Mouse (Mus musculus): Measurements from ENCODE around the gene Bhlhb9. TPM values are rescaled to one million over a fixed set of nuclear protein-coding genes. Genes with fewer than 3 reads are reported as not detected.

Gene Bhlhb9
- polyA plus RNA-seq (2014; fragmentation: Illumina TruSeq; extraction: RNeasy Lipid Tissue Mini Kit (QIAGEN cat#74804); ENCODE audit: low read depth, low replicate concordance): 18.2 TPM

GRCm38 (mm10) chrX:135797212-135797644, at the start of gene Bhlhb9:
TSS of gene Bhlhb9 (plus strand) at chrX:135797594.

GRCm38 (mm10) chrX:135838521-135839360, 41.3 kb downstream of the Bhlhb9 start, which contains the start of gene Gprasp2:
TSS of gene Gprasp2 (plus strand) at chrX:135839034.

Other genes with a start within 250 kb of the Bhlhb9 start
- gene Nxf7, start 198.8 kb upstream of the Bhlhb9 start, polyA plus RNA-seq (2014; fragmentation: Illumina TruSeq; extraction: RNeasy Lipid Tissue Mini Kit (QIAGEN cat#74804); ENCODE audit: low read depth, low replicate concordance): not detected
- gene Prame, start 169.9 kb upstream of the Bhlhb9 start, polyA plus RNA-seq (2014; fragmentation: Illumina TruSeq; extraction: RNeasy Lipid Tissue Mini Kit (QIAGEN cat#74804); ENCODE audit: low read depth, low replicate concordance): not detected
- gene Tcp11x2, start 103.8 kb upstream of the Bhlhb9 start, polyA plus RNA-seq (2014; fragmentation: Illumina TruSeq; extraction: RNeasy Lipid Tissue Mini Kit (QIAGEN cat#74804); ENCODE audit: low read depth, low replicate concordance): not detected
- not detected for gene Tmsb15a, start 72.3 kb upstream of the Bhlhb9 start, polyA plus RNA-seq (2014; fragmentation: Illumina TruSeq; extraction: RNeasy Lipid Tissue Mini Kit (QIAGEN cat#74804); ENCODE audit: low read depth, low replicate concordance)
- 8.9 TPM for gene Armcx5, start 54.9 kb upstream of the Bhlhb9 start, polyA plus RNA-seq (2014; fragmentation: Illumina TruSeq; extraction: RNeasy Lipid Tissue Mini Kit (QIAGEN cat#74804); ENCODE audit: low read depth, low replicate concordance)
- 24.2 TPM for gene Gprasp1, start 54.9 kb upstream of the Bhlhb9 start, polyA plus RNA-seq (2014; fragmentation: Illumina TruSeq; extraction: RNeasy Lipid Tissue Mini Kit (QIAGEN cat#74804); ENCODE audit: low read depth, low replicate concordance)
- 5.2 TPM for gene Gprasp2, start 41.4 kb downstream of the Bhlhb9 start, polyA plus RNA-seq (2014; fragmentation: Illumina TruSeq; extraction: RNeasy Lipid Tissue Mini Kit (QIAGEN cat#74804); ENCODE audit: low read depth, low replicate concordance)
- gene Arxes2, start 196.2 kb downstream of the Bhlhb9 start, polyA plus RNA-seq (2014; fragmentation: Illumina TruSeq; extraction: RNeasy Lipid Tissue Mini Kit (QIAGEN cat#74804); ENCODE audit: low read depth, low replicate concordance): 2.3 TPM
- 0.37 TPM for gene Arxes1, start 235.8 kb downstream of the Bhlhb9 start, polyA plus RNA-seq (2014; fragmentation: Illumina TruSeq; extraction: RNeasy Lipid Tissue Mini Kit (QIAGEN cat#74804); ENCODE audit: low read depth, low replicate concordance)

Data from heart, adult 10 weeks (tissue).